Mouse (Mus musculus) frontal cortex, postnatal 36 days (tissue): ENCODE results near the gene Tiparp.
A peak's percentile ranks its signal among the peaks of the same experiment; 100 is the strongest.

Experiments
- DNase-seq, 2 experiments: peaks; one replicate each; pipeline ENCODE4 v3.0.0; 2022; ENCODE audit warnings: low spot score in 2 of 2

The Tiparp gene

DNA sequence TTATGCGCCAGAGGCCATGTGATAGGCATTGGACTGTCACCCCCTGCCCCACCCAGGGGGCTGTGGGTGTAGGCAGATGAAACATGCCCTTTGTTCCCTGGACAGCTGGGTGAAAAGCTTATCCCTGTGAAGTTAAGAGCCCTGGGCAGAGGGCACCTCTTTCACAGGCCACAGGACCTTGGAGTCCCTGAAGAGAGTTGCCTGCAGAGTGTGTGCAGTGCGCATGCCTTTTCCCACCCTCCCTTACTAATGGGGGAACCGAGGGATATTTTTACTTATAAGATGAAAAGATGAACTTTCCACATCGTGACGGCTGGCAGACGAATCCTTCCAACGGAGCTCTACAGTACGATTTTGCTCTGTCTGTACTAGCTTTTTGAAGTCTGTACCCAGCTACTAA is 57.1 kb downstream of the Tiparp start:
- no peak for DNase-seq

DNA sequence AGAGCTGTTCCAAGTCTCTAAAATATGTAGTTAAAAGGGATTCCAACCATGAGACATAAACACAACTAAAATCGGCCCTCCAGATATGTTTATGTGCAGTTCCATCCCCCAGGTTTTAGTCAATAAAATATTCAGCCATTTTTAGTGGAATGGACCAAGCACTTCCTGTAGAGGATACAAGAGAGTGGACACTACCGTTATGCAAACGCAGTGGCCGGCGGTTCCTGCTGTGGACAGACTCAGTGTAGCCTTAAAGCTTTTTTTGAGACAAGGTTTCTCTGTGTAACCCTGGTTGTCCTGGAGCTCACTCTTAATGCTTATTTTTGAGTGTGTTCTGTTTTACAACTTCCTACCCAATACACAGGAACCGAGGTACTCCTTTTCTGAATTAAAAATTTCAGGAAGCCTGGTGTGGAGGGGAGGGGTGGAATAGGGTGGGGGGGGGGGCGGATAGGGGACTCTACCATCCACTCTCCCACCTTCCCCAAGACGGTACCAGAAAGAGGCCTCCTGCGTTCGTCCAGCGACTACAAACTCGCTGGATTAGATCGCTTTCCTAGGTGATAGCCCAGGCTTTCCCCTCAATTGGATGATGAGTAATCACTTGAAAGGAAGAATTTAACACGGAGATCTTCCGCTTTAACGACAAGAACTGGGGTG is 57.7 kb downstream of the Tiparp start:
- DNase-seq = no peak

- peak; percentile 72 to 81 for DNase-seq
These were observed 58.3 kb downstream of the Tiparp start for GRCm38 (mm10) chr3:65586483-65586905.

DNA sequence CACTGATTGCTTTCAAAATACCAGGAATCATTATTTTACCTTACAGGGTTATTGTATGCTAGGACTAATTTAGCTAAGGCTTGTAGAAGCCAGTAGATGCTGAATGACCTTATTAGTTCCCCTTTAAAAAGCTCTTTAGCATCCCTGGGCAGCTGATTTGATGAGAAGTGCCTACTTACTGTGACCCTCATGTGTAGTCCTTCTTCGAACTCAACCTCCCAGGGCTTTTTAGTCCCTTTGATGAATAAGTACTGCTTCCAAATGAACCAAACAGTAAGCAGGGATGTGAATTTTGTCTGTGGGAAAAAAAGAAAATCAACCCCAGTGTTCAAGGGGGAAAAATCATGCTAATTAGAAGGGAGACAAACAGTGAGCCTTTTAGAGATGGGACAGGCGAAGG is 58.8 kb downstream of the Tiparp start:
- DNase-seq = no peak

DNA sequence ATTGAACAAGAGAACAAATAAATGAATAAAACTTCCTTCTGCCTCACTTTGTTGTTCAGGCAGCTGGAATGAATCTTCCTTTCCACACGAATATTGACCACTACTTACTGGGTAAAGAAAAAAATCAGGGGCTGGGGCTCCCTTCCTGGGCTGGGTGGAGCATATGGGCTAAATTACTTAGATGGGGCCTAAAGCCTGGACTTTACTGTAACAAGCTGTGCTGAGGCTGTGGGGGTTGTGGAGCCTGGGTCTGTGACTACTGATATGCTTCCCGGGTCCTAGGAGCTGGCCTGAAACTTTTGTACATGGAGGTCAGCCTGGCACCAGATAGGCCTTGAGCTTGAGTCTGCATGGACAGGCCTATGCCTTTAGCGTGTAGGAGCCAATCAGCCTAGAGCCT is 60.2 kb downstream of the Tiparp start:
- no peak for DNase-seq

DNA sequence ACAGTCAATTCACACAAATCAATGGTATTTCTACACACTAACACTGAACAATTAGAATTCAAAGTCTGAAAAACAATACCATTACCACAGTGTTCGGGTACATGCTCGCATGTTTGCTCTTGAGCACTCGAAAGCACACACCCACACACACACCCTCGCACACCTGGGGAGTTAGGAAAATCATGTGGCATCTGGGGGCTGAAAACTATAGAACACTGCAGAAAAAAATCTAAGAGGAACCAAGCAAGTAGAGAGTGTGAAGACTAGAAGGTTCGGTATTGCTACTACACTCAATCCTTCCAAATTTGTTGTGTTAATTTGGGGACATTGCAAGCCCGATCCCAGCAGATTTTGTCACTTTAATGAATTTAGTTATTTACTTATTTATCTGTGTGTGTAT is 64.6 kb downstream of the Tiparp start:
- DNase-seq = no peak

- no peak for DNase-seq
These were observed 66.3 kb downstream of the Tiparp start for GRCm38 (mm10) chr3:65594493-65594892.

DNA sequence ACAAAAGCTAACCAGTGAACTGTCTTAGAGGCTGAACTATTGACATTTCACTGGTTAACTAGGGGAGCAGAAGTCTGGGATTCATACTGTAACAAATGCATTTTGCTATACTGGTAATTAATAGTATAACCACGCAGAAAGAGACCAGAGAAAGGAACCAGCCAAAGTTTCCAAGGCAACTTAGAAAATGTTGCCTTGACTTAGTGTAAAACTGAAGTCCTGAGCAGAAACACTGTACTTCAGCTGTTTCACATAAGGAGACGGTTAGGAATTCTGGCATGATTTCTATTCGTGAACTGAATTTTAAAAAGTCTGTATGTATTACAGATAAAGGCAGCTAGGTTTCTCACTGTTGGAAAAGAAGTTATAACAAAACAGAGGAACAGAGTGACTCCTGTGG is 67.0 kb downstream of the Tiparp start:
- no peak for DNase-seq

- DNase-seq = no peak
These were observed 70.0 kb downstream of the Tiparp start for GRCm38 (mm10) chr3:65598071-65598830.

DNA sequence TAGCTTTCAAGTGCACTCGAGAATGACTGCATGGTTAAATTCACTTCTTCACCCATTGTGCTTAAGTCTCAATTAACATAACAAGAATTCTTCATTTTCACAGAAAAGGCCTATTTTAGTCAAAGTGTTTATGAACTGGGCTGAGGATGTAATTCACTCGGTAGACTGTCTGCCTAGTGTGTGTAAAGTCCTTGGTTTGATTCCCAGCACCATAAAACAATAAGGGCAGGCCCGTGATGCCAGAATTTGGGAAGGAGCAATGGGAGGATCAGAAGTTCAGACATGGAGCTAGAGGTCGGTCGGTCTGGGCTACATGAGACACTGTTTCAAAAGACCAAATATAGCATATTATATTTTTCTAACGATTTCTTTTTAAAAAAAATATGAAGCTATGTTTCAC is 70.9 kb downstream of the Tiparp start:
- DNase-seq = no peak

DNA sequence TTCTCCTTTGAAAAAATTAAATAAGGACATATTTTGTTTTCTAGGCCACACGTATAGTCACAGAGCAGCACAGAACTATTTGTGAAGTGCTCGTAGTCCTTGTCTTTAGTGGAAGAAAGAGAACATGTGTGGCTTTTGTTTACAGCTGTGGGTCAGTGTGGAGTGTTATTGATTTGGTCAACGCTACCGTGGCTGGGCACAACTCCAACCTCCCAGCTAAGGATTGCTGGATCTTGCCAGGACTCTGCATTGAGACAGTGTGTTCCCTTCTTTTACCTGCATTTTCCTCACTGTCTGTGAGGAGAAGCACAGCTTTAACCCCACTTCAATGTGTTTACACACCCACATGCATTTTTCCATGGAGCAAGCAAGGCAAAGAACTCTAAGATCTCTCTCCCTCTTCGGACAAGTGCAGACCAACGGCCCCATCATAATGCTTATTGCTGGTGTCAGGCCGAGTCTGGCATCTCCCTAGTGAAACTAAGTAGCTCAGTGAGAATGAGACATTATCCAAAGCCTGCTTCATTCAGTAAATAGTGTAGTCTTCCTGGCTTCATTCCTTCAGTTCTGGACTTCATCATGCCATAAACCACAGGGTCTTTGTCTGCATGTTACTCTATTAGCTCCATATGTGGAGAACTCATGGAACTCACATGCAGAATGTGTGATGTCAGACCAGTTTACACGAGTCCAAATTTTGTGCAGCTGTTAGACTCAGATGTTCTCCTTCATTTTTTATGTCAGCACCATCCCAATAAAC is 73.3 kb downstream of the Tiparp start:
- DNase-seq = no peak

GRCm38 (mm10) chr3:65603392-65604055 is 75.3 kb downstream of the Tiparp start:
- DNase-seq = no peak
